Mouse (Mus musculus) layer of hippocampus, postnatal 14 days (tissue): ENCODE results near the gene Grik4. TPM values are rescaled to one million over a fixed set of nuclear protein-coding genes. Genes with fewer than 3 reads are reported as not detected.
"Not testable (repeated sequence)": the region's sequence is repeated elsewhere in the genome, so short reads cannot be mapped to it uniquely, and the experiment has no call there.

Source experiments
- DNase-seq, 2 experiments: peaks; one replicate each; pipeline ENCODE4 v3.0.0; 2021 to 2022; ENCODE audit warnings: low spot score in 2 of 2, mixed read lengths in 1 of 2
- long read RNA-seq, 2 experiments: library from polyadenylated mRNA; stranded (forward); transcript quantifications; one replicate each; pipeline ENCODE4 v2.0.0; 2021
- total RNA-seq, 2 experiments: library from RNA; stranded (reverse); gene quantifications; 2 replicates each; pipeline ENCODE4 v1.2.3; 2021

Grik4 gene
- 10 to 100 TPM; 67.1 to 71.4 TPM for total RNA-seq
- long read RNA-seq, experiment 1, full-length matches to known transcripts: 4 of 15 reads
- long read RNA-seq, experiment 1, partial matches to known transcripts: 3 of 15 reads
- long read RNA-seq, experiment 1, other reads (novel, unspliced or antisense): 8 of 15 reads
- long read RNA-seq, experiment 2, full-length matches to known transcripts: 3 of 28 reads
- long read RNA-seq, experiment 2, partial matches to known transcripts: 10 of 28 reads
- long read RNA-seq, experiment 2, other reads (novel, unspliced or antisense): 15 of 28 reads

DNA sequence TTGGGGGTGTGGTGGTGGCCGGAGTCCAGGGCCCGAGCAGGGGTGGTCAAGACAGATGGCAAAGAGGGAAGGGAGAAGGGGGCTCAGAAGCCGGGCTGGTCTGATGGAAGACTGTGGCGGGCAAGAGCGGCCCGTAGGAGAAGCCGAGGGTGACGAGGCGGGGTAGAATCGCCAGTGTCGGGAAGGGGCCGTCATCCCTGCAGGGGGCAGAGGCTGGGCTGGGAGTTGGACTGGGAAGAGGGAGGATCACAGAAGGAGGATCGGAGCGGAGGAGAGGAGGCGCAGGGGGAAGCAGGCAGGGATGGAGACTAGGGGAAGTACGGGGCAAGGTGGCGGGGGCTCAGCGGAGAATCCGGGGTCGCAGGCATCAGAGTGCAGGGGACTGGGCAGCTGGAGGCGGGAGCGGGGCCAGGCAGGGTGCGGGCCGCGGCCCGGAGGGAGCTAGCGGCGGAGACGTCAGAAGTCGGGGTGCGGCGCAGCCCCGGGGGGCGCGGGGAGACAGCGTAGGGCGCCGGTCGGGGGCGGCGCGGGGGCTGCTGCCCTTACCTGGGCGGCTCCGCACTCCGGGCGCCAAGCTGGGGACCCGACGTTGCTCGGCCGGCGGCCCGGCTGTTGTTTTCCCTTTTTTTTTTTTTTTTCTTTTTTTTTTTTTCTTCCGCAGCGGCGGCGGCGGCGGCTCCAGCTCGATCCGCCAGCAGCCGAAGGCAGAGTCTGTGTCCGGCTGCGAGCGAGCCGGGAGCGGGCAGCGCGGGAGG lies at the start of gene Grik4:
TSS of gene Grik4 (minus strand) at position 713 of the 755 bp plus-strand sequence.
- peak in 1 of 2 experiments; percentile 52 for DNase-seq

DNA sequence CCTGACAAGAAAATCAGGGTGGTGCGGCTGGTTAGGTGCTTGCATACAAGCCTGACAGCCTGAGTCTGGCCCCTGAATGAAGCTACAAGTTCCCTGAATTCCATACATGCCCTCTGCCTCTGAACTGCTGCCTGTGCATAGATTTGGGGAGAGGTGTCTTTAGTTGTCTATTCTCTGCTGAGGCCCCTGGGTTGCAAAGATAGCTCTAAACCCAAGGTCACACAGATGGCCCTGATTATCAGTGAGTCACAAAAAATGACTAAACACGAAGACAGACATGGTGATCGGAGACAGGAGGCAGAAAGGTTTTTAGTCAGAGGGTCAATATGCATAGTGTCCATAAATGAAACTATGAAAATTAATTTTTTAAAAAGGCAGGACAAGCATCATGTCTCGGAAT lies 49.4 kb upstream of the Grik4 start:
- DNase-seq: no peak

DNA sequence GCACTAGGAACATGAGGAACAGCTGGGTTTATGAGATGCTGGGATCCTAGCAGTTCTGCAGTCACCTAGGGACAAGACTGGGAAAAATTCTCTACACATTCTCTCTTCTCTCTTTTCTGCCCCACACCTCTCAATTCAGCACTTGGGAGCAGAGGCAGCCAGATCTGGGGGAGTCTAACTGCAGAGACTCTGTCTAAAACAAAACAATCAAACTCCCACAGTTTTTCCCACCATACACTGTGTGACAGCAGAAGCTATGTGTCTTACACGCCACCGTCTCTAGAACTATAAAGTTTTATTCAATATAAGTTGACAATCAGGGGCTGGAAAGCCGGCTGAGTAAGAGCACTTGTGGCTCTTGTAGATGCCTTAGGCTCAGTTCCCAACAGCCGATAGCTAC lies 43.7 kb upstream of the Grik4 start:
- peak in 1 of 2 experiments; percentile 28 for DNase-seq

DNA sequence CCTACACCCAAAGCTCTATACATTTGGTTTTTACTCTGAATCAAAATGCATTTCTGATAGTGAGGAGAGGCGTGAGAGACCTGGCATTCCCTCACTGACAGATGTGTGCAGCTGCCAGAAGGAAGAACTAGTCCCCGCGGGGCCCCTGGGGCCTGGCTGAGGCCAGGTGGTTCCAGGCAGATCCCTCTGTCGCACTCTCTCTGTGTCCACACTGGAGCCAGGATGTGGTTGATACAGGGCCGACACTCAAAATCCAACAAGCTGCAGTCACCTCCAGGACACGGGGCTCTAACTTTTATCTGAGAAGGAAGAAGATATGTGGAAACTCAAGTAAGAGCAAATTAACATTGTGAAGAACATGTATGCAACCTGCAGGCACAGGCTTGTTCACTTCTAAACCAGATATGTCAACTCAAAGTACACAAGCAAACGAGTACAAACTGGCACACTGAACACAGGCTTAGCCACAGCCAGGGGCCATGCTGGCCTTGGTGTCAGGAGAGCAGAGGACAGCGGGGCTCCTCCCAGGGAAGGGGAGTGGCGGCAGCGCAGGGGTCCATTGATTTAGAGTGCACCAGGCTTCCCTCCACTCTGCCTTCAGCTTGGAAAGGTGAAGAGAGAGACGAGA lies 24.7 kb upstream of the Grik4 start:
- no peak for DNase-seq

DNA sequence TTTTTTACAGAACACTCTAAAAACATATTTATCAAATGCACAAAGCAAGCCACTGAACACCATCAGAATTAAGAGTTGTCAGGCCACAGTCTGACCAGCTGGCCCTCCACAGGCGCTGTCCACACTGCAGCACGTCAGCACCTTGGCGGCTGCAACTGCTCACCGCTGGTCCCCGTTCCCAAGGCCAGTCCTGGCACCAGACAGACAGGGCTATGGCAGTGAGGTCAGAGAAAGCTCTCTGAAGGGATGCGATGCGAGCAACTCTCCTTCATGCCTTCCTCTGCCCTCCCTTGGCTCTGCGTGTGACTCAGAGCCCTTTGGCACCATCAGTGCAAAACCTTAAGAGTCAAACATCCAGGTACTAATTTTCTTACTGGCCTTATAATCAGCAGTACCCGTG lies 23.4 kb upstream of the Grik4 start:
- no peak for DNase-seq

DNA sequence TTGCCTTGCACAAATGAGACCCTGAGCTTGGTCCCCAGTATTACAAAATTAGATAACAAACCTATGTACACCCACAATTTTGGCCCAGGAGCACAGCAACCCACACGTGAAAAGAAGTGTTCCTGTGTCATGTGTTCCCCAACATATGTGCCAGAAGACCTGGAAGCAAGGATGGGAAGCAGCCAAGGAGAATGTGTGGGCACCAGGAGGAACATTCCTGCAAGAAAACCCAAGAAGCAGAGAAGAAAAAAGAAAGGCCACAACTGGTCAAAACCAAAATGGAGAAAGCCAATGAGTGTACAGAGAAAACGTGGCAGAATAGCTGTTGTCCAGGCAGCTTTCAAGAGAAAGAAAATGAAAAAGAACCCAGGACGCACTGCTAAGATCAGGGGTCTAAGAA lies 20.5 kb upstream of the Grik4 start:
- not testable (repeated sequence) for DNase-seq

DNA sequence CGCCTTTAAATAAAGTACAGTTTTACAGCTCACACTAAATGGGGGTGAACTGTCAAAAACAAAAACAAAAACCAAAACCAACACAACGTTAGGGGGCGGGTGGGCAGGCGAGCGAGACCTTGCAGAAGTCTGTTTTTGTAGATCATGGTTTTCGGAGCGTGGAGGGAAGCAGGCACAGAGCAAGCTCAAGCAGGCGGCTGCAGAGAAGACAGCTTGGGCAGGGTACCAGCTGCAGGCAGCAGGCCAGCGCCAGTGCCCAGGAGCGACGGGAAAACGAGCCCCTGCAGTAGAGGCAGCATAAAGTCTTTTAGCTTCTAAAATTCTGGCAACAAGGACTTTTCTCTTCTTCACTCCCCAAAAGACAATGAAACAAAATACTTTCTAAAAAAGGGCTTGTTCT lies 20.1 kb upstream of the Grik4 start:
- DNase-seq: peak; percentile 32 to 67

DNA sequence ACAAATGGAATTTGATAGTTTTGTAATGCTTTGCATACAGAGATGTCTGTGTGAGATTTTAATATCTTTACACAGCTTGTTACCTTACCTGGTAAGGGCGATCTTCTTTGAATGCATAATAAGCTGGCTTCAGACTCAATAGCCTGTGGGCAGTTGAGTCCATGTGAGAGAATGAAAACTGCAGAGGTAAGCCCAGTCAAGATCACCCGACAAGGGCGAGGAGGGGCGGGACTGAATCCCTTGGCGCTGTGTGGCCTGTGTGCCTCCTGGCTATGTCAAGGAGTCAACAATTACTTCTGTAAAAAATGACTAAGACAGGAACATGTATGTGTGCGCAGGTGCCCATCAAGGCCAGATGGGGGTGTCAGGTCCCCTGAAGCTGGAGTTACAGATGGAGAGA lies 18.2 kb upstream of the Grik4 start:
- DNase-seq: no peak

DNA sequence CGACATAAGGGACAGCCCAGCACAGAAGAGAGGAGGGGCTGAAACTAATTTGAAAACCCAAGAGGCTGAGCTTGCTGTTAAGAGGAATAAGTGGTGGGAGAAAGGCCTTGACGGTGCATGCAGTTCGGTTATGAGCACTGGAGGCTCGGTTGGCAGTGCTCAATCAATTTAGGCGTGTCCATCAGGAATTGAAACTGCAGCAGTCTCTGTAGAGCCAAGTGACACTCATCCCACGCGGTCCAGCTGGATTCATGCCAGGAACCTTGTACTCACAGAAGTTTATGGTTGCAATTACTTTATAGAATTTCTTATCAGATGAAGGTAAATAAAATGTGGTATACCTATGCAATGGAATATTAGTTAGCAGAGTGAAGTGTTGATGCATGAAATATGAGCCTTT lies 14.1 kb upstream of the Grik4 start:
- DNase-seq: no peak

DNA sequence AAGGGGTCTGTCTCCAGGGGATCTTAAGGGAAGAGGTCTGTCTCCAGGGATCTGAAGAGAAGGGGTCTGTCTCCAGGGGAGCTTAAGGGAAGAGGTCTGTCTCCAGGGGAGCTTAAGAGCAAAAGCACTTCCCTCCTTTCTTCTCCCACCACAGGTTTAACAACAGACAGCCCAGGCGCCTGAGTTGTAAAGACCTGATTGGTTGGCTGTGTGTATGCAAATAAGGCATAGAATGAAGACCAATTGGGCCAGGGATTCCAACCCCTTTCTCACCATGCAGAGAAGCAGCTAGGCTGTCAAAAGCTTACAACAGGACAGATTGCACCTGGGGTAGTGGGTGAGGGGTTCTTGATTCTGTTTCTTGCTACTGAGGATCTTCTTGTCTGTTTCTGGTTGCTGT lies 4.1 kb upstream of the Grik4 start:
- no peak for DNase-seq

DNA sequence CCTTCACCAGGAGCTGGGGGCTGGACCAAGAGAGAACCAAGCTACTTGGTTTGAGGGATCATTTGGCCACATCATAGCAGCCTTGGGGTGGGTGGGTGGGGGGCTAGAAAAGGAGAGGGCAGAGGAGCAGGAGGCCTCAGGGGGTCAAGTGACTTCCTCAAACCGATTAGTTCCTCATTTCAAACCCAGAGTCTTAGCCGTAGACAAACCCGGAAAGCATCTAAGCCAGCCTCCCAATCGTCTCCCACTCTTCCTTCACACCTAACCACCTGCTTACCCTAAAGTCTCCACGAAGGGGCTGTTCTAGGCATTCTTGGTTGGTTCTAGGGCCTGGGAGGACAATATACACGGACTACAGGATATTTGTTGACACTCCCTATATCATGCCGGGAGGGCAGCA lies 881 bp upstream of the Grik4 start:
- DNase-seq: no peak

DNA sequence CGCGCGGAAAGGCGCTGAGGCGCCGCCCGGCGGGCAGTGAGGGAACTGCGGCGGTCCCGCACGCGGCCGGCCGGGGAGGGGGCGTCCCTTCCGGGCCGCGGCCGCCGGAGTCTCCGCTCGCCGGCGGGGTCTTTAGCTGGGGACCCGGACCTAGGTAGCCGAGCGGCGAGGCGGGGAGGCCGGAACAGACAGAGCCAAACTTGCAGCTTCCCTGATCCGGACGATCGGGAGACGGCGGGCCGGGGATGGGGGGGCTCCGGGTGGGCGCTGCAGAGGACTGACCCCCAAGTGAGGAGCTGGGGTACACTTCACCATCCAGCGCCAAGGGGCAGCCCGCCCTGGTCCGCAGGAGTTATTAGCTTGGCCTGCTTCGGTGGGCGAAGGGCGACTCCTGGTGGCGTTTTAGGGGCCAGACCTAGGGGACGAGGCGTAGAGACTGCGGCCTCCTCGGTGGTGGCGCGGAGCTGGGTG lies 278 bp upstream of the Grik4 start:
- peak; percentile 89 to 92 for DNase-seq

DNA sequence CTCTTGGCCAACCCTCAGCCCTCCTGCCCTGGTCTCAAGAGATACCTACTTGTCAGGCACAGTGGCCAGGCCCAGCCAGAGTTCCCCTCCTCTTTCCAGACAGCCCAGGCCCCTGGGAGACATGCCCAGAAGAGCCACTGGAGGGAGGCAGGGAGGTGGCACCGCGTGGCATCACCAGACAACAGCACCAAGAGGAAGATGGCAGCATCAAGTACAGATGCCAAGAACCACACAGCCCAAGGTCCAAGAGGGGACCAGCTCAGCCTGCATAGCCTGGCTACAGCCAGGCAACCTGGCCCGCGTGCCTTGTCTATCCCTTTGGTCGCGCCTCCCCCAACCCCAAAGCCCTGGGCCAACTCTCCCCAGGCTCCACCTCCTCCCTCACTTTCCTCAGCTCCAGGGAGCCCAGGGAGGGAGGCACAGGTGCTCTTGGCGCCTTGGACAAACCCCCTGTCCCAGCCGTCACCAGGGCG lies 1.2 kb downstream of the Grik4 start:
- DNase-seq: peak; percentile 52 to 54

DNA sequence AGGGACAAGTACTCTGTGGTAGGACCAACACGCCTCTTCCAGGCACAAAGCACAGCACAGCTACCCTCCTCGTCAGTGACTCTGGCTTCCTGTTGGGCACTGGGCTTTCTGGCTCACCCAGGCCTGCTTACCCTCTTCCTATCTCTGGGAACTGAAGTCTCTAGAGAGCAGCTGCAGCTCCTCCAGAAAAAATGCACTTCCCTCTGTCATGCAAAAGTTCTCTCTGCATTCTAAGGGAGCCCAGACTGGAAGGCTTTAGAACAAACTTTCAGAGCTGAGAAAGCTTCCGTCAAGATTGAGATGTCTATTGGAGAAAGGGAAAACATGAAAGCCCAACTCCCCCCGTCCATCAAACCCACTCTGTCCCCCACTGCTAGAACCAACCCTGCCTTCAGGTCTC lies 2.1 kb downstream of the Grik4 start:
- no peak for DNase-seq

DNA sequence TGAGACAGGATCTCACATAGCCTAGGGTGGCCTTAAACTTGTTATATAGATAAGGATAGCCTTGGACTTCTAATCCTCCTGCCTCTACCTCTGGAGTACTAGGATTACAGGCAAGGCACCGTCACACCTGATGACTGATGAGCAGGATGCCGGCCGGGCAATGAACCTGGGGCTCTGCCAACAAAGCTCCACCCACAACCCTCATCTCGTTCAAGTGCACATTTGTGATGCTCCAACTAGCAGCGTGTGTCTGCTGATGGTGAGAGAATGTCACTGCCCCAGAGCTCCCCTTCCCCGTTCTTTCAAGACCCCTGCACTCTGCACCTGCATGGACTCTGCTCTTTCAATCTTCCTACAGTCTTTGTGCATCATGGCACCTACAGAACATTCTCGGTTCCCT lies 12.1 kb downstream of the Grik4 start:
- DNase-seq: no peak

DNA sequence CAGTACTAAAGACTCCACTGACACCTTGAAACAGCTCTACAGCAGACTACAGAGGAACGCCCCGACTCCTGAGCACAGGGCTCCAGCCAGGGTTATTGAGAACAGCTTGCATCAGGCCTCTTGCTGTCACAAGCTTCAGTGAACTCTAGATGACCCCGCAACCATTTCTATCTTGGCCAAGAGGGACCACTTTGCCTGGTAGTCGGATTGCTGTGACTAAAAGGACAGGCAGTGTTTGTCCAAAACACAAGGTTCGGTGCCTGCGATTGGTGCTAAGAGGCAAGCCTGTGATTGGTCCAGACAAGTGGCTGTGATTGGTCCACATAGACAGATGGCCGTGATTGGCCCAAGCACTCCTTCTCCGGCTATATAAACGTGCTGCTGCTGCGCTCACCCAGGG lies 16.8 kb downstream of the Grik4 start:
- DNase-seq: no peak

DNA sequence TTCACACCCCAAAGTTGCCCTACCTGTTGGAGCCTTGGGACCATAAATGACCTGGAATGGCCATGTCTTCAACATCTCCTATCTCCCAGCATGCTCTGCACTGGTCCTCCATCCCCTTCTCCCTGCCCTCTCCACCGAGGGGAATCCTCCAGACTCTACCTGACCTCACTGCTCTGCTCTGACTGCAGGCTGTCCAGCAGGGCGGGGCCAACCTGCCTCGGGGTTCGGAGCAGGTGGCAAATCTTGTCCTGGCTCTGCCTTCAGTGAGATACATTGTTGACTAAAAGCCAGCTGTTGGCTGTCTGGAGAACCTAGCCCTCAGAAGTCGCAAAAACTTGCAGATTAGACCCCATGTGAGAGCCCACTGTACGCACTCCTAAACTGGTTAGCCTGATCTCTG lies 17.7 kb downstream of the Grik4 start:
- no peak for DNase-seq

DNA sequence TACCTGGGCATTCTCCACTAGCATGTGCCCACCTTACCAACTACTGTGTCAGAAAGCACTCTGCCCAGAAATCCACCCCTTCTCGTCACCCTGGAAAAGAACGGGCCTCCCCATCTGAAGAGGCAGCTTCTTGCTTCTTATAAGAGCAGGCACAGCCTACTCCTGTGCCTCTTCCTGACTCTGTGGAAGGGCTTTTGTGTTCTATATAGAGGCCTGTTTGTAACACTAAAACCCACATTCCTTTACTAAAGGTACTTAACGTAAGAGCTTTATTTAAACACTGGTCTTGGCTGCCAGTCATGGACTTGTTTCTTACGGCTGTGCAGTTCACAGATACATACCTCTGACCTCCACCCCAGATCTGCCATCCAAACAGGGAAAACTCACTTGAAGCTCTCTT lies 22.5 kb downstream of the Grik4 start:
- no peak for DNase-seq

DNA sequence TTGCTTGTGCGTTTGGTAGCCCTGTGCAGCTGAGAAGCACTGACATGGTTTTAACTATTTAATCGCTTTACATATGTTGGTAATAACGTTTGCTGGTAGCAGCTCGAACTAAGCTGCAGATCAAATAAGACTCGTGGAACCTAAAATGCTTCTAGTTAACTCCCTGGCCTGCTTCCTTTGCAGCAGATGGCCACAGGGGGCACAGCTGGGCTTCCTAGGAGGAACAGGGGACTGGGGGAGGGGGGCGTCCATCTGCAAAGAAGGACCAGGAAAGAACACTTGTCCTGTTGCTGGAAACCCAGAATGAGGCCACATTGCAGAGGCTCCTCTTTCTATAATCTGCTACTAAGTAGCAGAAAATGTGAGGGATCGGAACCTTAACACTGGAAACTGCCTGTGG lies 24.1 kb downstream of the Grik4 start:
- peak in 1 of 2 experiments; percentile 45 for DNase-seq

DNA sequence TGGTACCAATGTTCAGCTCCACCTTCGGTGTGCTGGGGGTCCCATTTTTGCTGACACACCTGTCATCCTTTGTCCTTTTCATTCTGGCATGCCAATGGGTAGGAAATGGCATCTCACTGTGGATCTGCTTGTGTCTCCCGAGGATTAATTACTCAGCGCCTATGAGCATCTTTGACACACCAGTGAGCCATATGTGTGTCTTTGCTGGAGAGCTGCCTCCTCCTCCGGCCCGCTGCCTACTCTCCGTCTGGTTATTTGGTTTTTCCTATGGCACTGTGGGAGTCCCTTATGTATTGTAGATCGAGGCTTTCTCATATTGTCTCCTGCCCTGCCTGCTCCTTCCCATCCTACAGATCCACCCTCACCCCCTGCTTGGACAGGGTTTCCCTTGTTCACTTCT lies 26.4 kb downstream of the Grik4 start:
- DNase-seq: peak in 1 of 2 experiments; percentile 71

DNA sequence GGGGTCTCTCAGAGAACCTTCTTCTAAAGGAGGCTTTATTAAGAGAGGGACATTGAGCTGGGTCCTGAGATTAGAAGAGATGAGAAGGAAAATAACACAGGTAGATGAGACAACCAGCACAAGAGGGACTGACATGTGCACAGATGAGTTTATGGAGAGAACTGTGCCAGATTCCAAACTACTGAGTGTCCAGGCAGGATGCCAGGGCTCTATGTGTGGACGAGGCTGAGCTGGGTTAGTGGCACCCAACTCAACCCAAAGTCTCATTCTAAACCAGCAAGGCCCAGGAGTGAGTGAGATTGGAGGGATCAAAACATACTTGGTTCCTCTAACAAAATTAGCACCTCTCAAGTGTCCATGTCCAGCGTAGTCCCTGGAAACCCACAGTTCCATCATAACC lies 31.1 kb downstream of the Grik4 start:
- no peak for DNase-seq

DNA sequence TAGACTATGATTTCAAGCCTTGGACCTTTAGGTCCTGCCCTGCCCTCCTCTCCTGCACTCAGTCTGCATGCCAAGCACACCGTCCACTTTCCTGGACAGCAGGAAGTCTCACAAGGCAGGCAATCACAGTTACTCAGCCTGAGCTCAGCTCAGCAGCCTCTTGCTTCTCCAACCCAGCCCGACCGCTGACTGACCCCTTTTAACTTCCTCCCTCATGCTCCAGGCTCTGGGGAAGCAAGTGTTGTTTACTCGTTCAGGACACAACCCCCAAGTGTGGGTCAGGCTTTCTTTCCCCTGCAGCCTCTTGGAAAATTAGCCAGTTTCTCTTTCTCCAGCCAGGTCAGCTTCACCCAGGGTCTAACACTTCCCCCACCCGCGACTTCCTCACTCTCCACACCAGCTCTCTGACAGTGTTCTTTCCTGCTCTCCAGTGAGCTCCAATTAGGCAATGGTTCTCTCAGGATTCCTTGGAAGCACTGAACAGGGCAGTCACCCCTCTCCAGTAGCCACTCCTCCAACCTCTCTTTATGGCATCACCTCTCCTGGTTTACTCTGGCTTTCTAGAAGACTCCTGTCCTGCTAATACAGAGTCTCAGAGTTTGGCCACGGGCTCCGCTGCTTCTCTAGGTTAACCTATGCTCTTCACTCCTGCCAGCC lies 35.5 kb downstream of the Grik4 start:
- no peak for DNase-seq
